Mouse (Mus musculus) liver, embryonic 11.5 days (tissue): Measurements from ENCODE around the gene Prepl. TPM values are rescaled to one million over a fixed set of nuclear protein-coding genes. Genes with fewer than 3 reads are reported as not detected.

Source experiments
- ATAC-seq: fragments of 200-750 bp; cut with Nextera tagmentation; replicated peaks from 2 replicates; pipeline ENCODE4 v1.8.0; 2017; ENCODE audit warnings: moderate number of reproducible peaks, mild to moderate bottlenecking, moderate TSS enrichment, moderate library complexity; ENCODE audit not compliant: low FRiP score
- DNase-seq: peaks from one replicate; pipeline ENCODE4 v3.0.0-alpha.2; 2017; ENCODE audit warnings: low spot score
- H3K27ac ChIP-seq: fragments of 300-500 bp; sonication (generic); 2 replicates; pipeline ENCODE4 v1.5.1; 2014; ENCODE audit warnings: mild to moderate bottlenecking, low read depth, low read length, control low read depth
- H3K27me3 ChIP-seq: fragments of 300-500 bp; sonication (generic); replicated peaks from 2 replicates; pipeline ENCODE4 v1.6.1; 2014; ENCODE audit warnings: low read length, mixed read lengths; ENCODE audit not compliant: control insufficient read depth, insufficient read depth
- H3K36me3 ChIP-seq: fragments of 300-500 bp; sonication (generic); 2 replicates; pipeline ENCODE4 v1.6.1; 2014; ENCODE audit warnings: mild to moderate bottlenecking, low read length, moderate library complexity, mixed read lengths; ENCODE audit not compliant: control insufficient read depth, insufficient read depth
- H3K4me1 ChIP-seq: fragments of 300-500 bp; sonication (generic); replicated peaks from 2 replicates; pipeline ENCODE4 v1.6.1; 2014; ENCODE audit warnings: low read length, mixed read lengths; ENCODE audit not compliant: control insufficient read depth, insufficient read depth
- H3K4me2 ChIP-seq: fragments of 300-500 bp; sonication (generic); 2 replicates; pipeline ENCODE4 v1.6.1; 2014; ENCODE audit warnings: mild to moderate bottlenecking, control low read depth, moderate library complexity
- H3K4me3 ChIP-seq: fragments of 300-500 bp; sonication (generic); 2 replicates; pipeline ENCODE4 v1.5.1; 2014; ENCODE audit warnings: low read depth, low read length, control low read depth
- H3K9ac ChIP-seq: fragments of 300-500 bp; sonication (generic); 2 replicates; pipeline ENCODE4 v1.6.1; 2014; ENCODE audit warnings: low read depth, low read length, control low read depth
- H3K9me3 ChIP-seq: fragments of 300-500 bp; sonication (generic); 2 replicates; pipeline ENCODE4 v1.6.1; 2016; ENCODE audit warnings: low read length, inconsistent platforms, mixed read lengths; ENCODE audit not compliant: control insufficient read depth
- WGBS: fragments of 180-500 bp; shearing (Covaris S2); extraction: QIAGEN DNeasy Blood & Tissue Kit; methylation state at CpG from one replicate; pipeline ENCODE4 v1.1.7; 2014; 5-methylcytosine and 5-hydroxymethylcytosine counted together
- polyA plus RNA-seq: library from polyadenylated mRNA; unstranded; fragments of >200 nt; fragmentation: Nextera tagmentation; extraction: Ambion mirVana; gene quantifications from 2 replicates; pipeline ENCODE4 v1.2.1, GENCODE M21; 2014

Prepl gene
- 18.9 and 23.7 TPM in 2 replicates for polyA plus RNA-seq

- H3K27me3 ChIP-seq = no peaks in the 10 kb centered on the region
- under 1% methylated on average over 63 of the region's 63 CpGs for WGBS
- H3K27ac ChIP-seq = peak within 1 kb of the TSS; percentile 57; the same call in 1 of the 2 replicates
- peak; percentile 99 for ATAC-seq
- no peaks in the 10 kb centered on the region for H3K9me3 ChIP-seq
- H3K4me2 ChIP-seq = peak within 1 kb of the TSS; percentile 69
- peak; percentile 96 for DNase-seq
- peak within 1 kb of the TSS; percentile 81 for H3K9ac ChIP-seq
- H3K4me1 ChIP-seq = peaks cover 6% of the 10 kb centered on the region; the same call in 1 of the 2 replicates
- H3K4me3 ChIP-seq = peak within 1 kb of the TSS; percentile 88
- no peaks in the 10 kb centered on the region for H3K36me3 ChIP-seq
Measured at GRCm38 (mm10) chr17:85090120-85091099, at the start of gene Prepl, which contains the start of gene Camkmt. Gene Prepl (minus strand): TSS chr17:85090241. Gene Camkmt (plus strand): TSS chr17:85090552.

- no peaks in the 10 kb centered on the region for H3K36me3 ChIP-seq
- no peaks in the 10 kb centered on the region for H3K4me1 ChIP-seq
- no peak overlapping the region for H3K4me2 ChIP-seq
- H3K9ac ChIP-seq = no peak overlapping the region
- 60% methylated on average over 1 of the region's 1 CpGs for WGBS
- H3K27ac ChIP-seq = no peak overlapping the region
- no peak for ATAC-seq
- no peaks in the 10 kb centered on the region for H3K27me3 ChIP-seq
- no peak overlapping the region for H3K4me3 ChIP-seq
- DNase-seq = no peak
- H3K9me3 ChIP-seq = no peaks in the 10 kb centered on the region
Measured at GRCm38 (mm10) chr17:85138393-85138792, 48.4 kb upstream of the Prepl start.

GRCm38 (mm10) chr17:85116643-85117042 is 26.6 kb upstream of the Prepl start:
- Histone ChIP-seq H3K27ac (no peak overlapping the region), H3K9ac (no peak overlapping the region), H3K4me3 (no peak overlapping the region), H3K9me3 (no peaks in the 10 kb centered on the region), H3K4me2 (no peak overlapping the region), H3K36me3 (no peaks in the 10 kb centered on the region), H3K27me3 (no peaks in the 10 kb centered on the region), H3K4me1 (no peaks in the 10 kb centered on the region)
- 31% methylated on average over 4 of the region's 4 CpGs for WGBS
- no peak for ATAC-seq
- no peak for DNase-seq

DNA sequence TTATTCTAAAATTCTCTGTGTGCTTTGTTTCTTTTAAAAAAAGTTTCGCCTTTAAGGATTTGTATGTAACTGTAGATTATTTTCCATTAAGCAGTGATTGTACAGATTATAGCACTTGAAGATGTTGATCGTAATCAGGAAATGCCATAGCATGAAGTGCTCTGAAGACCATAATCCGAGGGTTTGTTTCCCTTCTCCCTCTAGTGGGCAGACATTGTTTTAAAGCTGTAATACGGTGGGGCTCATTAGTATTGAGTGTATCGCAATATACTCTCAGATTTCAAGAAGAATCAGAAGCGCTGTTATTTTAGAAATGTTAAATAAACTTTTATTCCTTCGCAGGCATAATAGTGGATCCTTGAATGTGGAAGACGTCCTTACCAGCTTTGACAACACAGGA is 23.4 kb upstream of the Prepl start:
- Histone ChIP-seq H3K27ac (no peak overlapping the region), H3K36me3 (no peaks in the 10 kb centered on the region), H3K9ac (no peak overlapping the region), H3K27me3 (no peaks in the 10 kb centered on the region), H3K4me1 (no peaks in the 10 kb centered on the region), H3K9me3 (no peaks in the 10 kb centered on the region), H3K4me2 (no peak overlapping the region), H3K4me3 (no peak overlapping the region)
- ATAC-seq = no peak
- 85% methylated on average over 8 of the region's 8 CpGs for WGBS
- DNase-seq = no peak

GRCm38 (mm10) chr17:85110640-85111039 is 20.6 kb upstream of the Prepl start:
- no peak for DNase-seq
- Histone ChIP-seq H3K27me3 (no peaks in the 10 kb centered on the region), H3K4me1 (no peaks in the 10 kb centered on the region), H3K9ac (no peak overlapping the region), H3K4me2 (no peak overlapping the region), H3K27ac (no peak overlapping the region), H3K4me3 (no peak overlapping the region), H3K36me3 (no peaks in the 10 kb centered on the region), H3K9me3 (no peaks in the 10 kb centered on the region)
- WGBS = 94% methylated on average over 1 of the region's 1 CpGs
- no peak for ATAC-seq

GRCm38 (mm10) chr17:85103310-85103709 is 13.3 kb upstream of the Prepl start:
- peaks cover 6% of the 10 kb centered on the region for H3K9me3 ChIP-seq
- ATAC-seq = peak; percentile 92
- DNase-seq = no peak
- H3K4me3 ChIP-seq = no peak overlapping the region
- no peak overlapping the region for H3K4me2 ChIP-seq
- no peak overlapping the region for H3K27ac ChIP-seq
- no peaks in the 10 kb centered on the region for H3K27me3 ChIP-seq
- H3K9ac ChIP-seq = no peak overlapping the region
- peaks cover 8% of the 10 kb centered on the region; the same call in 1 of the 2 replicates for H3K36me3 ChIP-seq
- 23% methylated on average over 2 of the region's 2 CpGs for WGBS
- H3K4me1 ChIP-seq = no peaks in the 10 kb centered on the region

- H3K9me3 ChIP-seq = peaks cover 6% of the 10 kb centered on the region
- no peaks in the 10 kb centered on the region for H3K4me1 ChIP-seq
- H3K9ac ChIP-seq = no peak overlapping the region
- ATAC-seq (no peak), DNase-seq (no peak)
- peaks cover 8% of the 10 kb centered on the region; the same call in 1 of the 2 replicates for H3K36me3 ChIP-seq
- H3K4me2 ChIP-seq = no peak overlapping the region
- no peaks in the 10 kb centered on the region for H3K27me3 ChIP-seq
- H3K4me3 ChIP-seq = no peak overlapping the region
- H3K27ac ChIP-seq = no peak overlapping the region
- 90% methylated on average over 7 of the region's 7 CpGs for WGBS
Measured at GRCm38 (mm10) chr17:85101751-85102150, 11.7 kb upstream of the Prepl start.

DNA sequence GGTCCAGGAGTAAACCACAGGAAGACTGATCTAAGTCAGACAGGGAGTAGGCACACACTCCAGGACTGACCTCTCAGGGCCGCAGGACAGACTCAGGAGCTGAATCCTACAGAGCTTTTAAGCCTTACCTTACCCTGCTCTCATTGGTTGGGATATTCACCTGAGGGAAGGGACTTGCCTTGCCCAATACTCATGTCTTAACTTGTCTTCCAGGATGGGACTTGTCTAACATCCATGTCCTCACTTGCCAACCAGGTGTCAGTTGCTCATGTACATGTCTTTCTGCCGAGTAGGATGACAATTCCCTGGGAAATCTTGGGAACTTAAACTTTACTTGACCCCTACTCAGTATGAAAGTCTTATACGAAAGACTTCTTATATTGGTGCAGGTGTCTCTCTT is 10.2 kb upstream of the Prepl start:
- H3K9me3 ChIP-seq = peaks cover 6% of the 10 kb centered on the region
- DNase-seq (no peak), ATAC-seq (no peak)
- no peaks in the 10 kb centered on the region for H3K4me1 ChIP-seq
- no peak overlapping the region for H3K4me3 ChIP-seq
- peaks cover 8% of the 10 kb centered on the region; the same call in 1 of the 2 replicates for H3K36me3 ChIP-seq
- no peaks in the 10 kb centered on the region for H3K27me3 ChIP-seq
- WGBS = 88% methylated on average over 3 of the region's 3 CpGs
- H3K27ac ChIP-seq = no peak overlapping the region
- no peak overlapping the region for H3K4me2 ChIP-seq
- H3K9ac ChIP-seq = no peak overlapping the region
